Mouse (Mus musculus) cerebellum, adult 2 months (tissue): Measurements from ENCODE around the gene Prdm11.

Experiments used
- CTCF ChIP-seq: fragments of 200-500 bp; IDR thresholded peaks from 2 replicates; pipeline ENCODE4 v1.5.1; 2011; ENCODE audit warnings: low read depth, mild to moderate bottlenecking, control low read depth, low read length, moderate library complexity, borderline replicate concordance; ENCODE audit not compliant: insufficient read depth
- POLR2A ChIP-seq: fragments of 200-500 bp; IDR thresholded peaks from 2 replicates; pipeline ENCODE4 v1.6.1; 2011; ENCODE audit warnings: low read length, control low read depth, borderline replicate concordance; ENCODE audit not compliant: insufficient read depth

DNA sequence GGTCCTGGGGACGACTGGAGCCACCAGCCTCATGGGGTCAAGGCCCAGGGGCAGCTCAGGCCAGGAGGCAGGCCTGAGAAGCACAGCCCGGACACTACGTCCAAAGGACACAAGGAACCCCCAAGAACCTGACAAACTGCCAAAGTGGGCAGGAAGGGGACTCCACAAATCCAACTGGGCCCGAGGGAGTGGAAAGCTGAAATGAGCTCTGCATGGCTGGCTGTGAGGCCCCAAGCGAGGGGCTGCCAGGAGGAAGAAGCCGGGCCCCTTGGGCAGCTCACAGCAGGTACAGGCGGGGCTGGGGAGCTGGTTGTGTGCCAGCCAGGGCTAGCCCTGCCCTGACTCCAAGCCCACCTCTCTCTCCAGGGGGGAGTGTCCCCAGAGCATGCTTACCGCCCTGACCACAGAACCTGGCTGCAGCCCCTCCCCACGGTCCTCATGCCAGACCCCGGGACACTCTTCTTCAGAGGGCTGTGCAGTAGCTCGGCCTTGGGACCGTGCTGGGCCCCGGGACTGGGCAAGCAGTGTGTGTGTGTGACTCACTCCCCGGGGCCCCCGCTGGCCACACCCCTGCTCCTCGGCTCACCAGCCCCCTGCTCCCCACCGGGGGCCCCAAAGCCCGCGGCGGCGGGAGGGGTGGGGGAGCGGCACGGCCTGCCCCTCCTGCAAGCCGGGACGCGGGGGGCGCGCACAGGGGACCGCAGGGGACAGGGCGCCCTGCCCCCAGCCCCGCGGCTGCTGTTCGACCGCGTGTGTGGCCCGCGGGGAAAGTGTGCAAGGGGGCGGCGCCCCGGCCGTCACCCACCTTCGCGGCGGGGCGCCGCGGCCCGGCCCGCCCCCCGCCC is 31.7 kb downstream of the Prdm11 start:
- no peak for TF ChIP-seq CTCF
- no peak for TF ChIP-seq POLR2A
